Mouse (Mus musculus) mouse embryonic stem cell (cell line): ENCODE measurements at regions not wholly inside any gene's neighbourhood (a gene's known extent, or its start where the extent isn't known, plus 50 kb on each side); places are given as distances from the start of the nearest gene placed in this dataset.

Experiments
- in situ Hi-C, 2 experiments: fragments of 300-500 bp; cut with MboI; formaldehyde crosslinking; loops; 1 replicate in 1 of 2; 3 replicates in 1 of 2; pipeline ENCODE4 v1.14.3; 2019 to 2020; ENCODE audit warnings: low sequenced_read_pairs in 2 of 2, low pct_unique_long_range_greater_than_20kb in 1 of 2, mixed read lengths in 1 of 2; ENCODE audit not compliant: unreplicated experiment in 1 of 2

GRCm38 (mm10) chr7:145056320-145056719 lies 116.6 kb upstream of the Ccnd1 start:
- in situ Hi-C loops: no loop called here

- in situ Hi-C loops: no loop called here
Measured at GRCm38 (mm10) chr7:145051616-145052015, 111.9 kb upstream of the Ccnd1 start.

GRCm38 (mm10) chr7:145050729-145051128 lies 111.0 kb upstream of the Ccnd1 start:
- in situ Hi-C loops: no loop called here

- in situ Hi-C loops: no loop called here
Measured at GRCm38 (mm10) chr7:145048481-145048877, 108.8 kb upstream of the Ccnd1 start.

- in situ Hi-C loops: no loop called here
Measured at GRCm38 (mm10) chr7:145047771-145048480, 108.2 kb upstream of the Ccnd1 start.

- in situ Hi-C loops: no loop called here
Measured at GRCm38 (mm10) chr7:145045230-145045629, 105.5 kb upstream of the Ccnd1 start.

GRCm38 (mm10) chr7:145043455-145044149 lies 103.9 kb upstream of the Ccnd1 start:
- in situ Hi-C loops: no loop called here

- in situ Hi-C loops: no loop called here
Measured at GRCm38 (mm10) chr7:145040871-145041270, 101.1 kb upstream of the Ccnd1 start.

- in situ Hi-C loops: no loop called here
Measured at GRCm38 (mm10) chr7:145034385-145034784, 94.7 kb upstream of the Ccnd1 start.

- in situ Hi-C loops: no loop called here
Measured at GRCm38 (mm10) chr7:145031275-145031674, 91.5 kb upstream of the Ccnd1 start.

GRCm38 (mm10) chr7:145030635-145031141 lies 91.0 kb upstream of the Ccnd1 start:
- in situ Hi-C loops: no loop called here

GRCm38 (mm10) chr7:145029622-145030021 lies 89.9 kb upstream of the Ccnd1 start:
- in situ Hi-C loops: no loop called here

GRCm38 (mm10) chr7:145029124-145029523 lies 89.4 kb upstream of the Ccnd1 start:
- in situ Hi-C loops: no loop called here

GRCm38 (mm10) chr7:145027061-145027460 lies 87.3 kb upstream of the Ccnd1 start:
- in situ Hi-C loops: no loop called here

- in situ Hi-C loops: no loop called here
Measured at GRCm38 (mm10) chr7:145026014-145026285, 86.2 kb upstream of the Ccnd1 start.

GRCm38 (mm10) chr7:145025186-145026013 lies 85.7 kb upstream of the Ccnd1 start:
- in situ Hi-C loops: no loop called here

GRCm38 (mm10) chr7:145024651-145025050 lies 84.9 kb upstream of the Ccnd1 start:
- in situ Hi-C loops: no loop called here

GRCm38 (mm10) chr7:145019137-145019536 lies 79.4 kb upstream of the Ccnd1 start:
- in situ Hi-C loops: no loop called here

- in situ Hi-C loops: no loop called here
Measured at GRCm38 (mm10) chr7:145018149-145018548, 78.4 kb upstream of the Ccnd1 start.
